Mouse (Mus musculus) retina, adult 2 months (tissue): ENCODE results near the gene Hist1h2bc.
"Not testable (repeated sequence)": the region's sequence is repeated elsewhere in the genome, so short reads cannot be mapped to it uniquely, and the experiment has no call there.

ENCODE experiments used
- DNase-seq: peaks from one replicate; pipeline ENCODE4 v3.0.0-alpha.2; 2012; ENCODE audit warnings: low read depth, low spot score

Hist1h2bc gene

DNA sequence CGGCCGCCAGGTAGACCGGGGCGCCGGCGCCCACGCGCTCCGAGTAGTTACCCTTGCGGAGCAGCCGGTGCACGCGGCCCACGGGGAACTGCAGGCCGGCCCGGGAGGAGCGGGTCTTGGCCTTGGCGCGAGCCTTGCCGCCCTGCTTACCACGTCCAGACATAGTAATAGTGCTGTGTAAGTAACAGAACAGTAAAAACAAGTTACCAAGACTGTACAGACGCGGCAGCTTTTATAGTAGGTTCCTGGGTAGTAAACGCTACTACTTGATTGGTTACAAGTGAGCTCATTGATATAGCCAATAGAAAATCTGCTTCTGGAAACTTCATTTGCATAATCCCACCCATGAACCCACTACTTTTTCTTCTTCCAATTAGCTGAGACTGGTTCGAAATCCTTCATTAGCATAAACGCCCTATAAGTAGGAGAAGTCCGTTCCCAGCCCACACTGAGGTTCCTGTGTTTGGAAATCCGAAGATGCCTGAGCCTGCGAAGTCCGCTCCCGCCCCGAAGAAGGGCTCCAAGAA, at the start of gene Hist1h2bc, which contains the start of gene Hist1h2ac:
Gene Hist1h2bc, plus strand, starts transcription at position 445 of the 527 bp plus-strand sequence.
Gene Hist1h2ac, minus strand, starts transcription at position 194 of the 527 bp plus-strand sequence.
- DNase-seq: peak; percentile 97

DNA sequence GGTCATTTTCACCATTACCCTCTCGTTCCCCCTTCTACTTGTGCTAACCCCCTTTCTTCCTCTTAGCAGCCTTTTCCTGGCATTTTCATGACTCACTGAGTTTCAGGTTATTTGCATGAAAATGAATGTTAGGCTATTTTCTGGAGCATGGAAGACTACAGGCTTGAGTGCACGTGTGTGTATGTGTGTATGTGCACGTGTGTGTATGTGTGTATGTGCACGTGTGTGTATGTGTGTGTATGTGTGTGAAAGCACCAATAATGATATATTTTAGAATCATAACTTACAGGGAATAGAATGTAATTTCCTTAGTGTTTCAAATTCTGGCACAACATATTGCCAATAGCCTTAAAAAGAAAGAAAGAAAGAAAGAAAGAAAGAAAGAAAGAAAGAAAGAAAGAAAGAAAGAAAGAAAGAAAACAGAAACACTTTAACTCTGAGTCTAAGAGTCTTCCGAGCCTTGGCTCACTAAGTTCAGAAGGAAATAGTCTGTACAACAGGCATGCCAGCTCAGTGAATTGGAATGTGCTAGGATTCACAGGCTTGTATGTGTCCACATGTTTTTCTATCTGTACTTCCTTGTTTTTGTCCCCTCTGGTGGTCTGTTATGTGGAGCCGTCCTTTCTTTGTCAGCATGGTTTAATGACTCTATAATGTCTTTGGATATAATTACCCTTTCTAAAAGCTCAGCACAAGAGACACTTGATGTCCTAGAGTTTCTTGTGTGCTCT, 24.2 kb upstream of the Hist1h2bc start:
- DNase-seq: no peak

GRCm38 (mm10) chr13:23662536-23662935, 21.5 kb upstream of the Hist1h2bc start:
- no peak for DNase-seq

DNA sequence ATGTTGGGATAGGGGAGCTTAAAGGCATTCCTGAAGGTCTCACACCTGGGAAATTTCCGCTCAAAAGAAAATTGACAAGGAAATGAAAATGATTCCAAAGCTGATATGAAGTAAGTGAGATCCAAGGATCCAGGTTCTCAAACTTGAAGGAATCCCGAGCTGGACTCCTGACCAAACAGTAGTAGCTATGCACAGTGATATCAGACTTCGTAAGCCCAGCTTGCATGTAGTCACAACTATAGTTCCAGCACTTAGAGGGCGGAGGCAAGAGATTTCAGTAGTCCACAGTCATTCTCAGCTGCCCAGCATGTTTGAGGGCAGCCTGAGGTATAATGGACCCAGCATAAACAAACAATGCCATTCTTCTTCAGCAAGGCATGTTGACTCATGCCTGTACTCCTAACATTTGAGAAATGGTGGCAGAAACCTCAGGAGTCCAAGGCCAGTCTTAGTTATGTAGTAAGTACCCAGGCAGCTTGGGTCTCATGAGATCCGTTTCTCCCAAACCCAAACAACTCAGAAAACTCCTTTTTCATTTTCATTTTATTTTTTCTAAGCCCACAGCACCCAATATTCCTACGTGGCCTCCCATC, 1.9 kb upstream of the Hist1h2bc start:
- DNase-seq: no peak

- DNase-seq: no peak
Measured at GRCm38 (mm10) chr13:23682623-23682946, 1.4 kb upstream of the Hist1h2bc start.

GRCm38 (mm10) chr13:23682947-23683754, 848 bp upstream of the Hist1h2bc start:
- not testable (repeated sequence) for DNase-seq

DNA sequence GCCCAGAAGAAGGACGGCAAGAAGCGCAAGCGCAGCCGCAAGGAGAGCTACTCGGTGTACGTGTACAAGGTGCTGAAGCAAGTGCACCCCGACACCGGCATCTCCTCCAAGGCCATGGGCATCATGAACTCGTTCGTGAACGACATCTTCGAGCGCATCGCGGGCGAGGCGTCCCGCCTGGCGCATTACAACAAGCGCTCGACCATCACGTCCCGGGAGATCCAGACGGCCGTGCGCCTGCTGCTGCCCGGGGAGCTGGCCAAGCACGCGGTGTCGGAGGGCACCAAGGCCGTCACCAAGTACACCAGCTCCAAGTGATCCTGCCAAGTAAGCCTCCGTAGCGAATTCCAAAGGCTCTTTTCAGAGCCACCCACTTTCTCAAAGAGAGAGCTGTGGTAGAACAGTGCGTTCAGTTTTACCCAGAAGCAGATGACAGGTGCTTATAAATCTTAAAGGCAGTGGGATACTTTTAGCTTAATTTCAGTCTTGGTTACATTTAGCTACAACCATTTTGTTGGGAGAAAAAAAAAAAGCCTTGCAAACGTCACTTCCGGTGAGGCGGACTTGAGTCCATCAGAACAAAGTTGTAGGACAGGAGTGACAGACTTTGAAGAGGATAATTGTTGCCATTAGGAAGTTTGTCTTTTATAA, 421 bp downstream of the Hist1h2bc start:
- peak; percentile 57 for DNase-seq

DNA sequence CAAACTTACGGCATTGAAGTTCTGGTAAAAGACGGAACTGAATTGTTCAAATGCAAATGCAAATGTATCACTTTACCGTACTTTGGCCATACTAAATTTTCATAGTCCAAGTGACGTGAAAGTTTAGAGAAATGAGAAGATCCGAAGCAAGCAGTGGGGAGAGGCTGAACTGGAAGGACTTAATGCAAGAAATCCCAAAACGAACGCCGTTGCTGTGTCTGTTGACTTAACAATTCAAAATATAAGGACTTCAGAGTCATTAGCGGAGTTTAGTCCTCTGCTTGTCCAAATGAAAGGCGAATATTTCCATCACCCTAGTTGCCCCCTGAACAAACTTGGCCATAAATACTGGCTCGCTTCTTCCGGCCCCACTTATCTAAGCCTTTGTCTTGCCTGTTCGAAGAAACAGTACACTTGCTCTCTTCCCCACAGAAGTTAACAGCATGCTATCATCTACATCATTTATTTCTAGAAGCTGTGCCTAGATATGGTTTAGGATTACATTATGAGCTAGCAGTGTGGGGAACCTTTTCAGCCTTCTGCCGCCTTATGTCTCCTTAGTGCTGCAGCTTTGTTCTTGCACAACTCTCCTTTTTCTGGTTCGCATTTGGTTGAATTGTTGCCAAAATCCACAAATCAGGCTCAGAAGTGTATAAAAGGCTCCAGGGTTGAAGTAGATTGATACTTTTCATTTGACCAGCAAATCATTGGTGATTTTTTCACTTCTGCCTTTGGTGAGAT, 1.3 kb downstream of the Hist1h2bc start:
- DNase-seq: no peak

GRCm38 (mm10) chr13:23685966-23686365, 2.0 kb downstream of the Hist1h2bc start:
- DNase-seq: no peak

DNA sequence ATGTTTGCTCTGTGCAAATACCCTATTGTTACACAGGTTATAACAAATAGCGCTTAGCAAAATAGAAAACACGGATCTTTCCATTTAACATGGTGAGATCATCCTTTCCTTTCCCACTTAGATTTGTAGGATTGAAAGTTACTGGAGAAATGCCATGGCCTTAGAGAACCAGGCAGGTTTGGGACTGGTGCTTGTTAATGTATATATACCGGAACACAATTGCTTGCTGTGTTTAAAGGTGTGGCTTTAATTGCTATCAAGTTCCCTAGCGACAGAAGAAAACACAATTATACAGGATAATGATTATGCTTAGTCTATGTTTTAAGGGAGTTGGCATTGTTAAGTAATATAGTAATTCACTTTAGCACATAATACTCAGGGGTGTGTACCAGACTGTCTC, 3.2 kb downstream of the Hist1h2bc start:
- no peak for DNase-seq

- no peak for DNase-seq
Measured at GRCm38 (mm10) chr13:23687907-23688306, 3.9 kb downstream of the Hist1h2bc start.

DNA sequence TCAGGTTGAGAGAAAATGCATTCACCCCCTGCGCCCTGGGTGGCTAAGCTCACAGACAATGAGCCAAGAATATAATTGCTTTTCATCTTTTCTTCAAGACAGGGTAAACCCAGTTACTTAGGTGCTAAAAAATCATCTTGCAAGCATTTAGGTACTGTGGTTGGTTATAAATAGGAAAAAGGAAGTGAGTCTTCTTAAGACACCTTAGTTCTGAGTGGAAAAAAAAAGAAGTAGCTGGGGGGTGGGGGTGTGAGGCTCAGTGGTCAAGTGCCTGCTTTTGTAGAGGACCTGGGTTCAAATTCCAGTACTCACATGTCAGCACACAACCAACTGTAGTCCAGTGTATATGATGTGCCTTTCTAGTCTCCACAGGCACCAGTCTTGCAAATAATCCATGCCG, 5.0 kb downstream of the Hist1h2bc start:
- no peak for DNase-seq

GRCm38 (mm10) chr13:23689459-23689858, 5.5 kb downstream of the Hist1h2bc start:
- DNase-seq: no peak

DNA sequence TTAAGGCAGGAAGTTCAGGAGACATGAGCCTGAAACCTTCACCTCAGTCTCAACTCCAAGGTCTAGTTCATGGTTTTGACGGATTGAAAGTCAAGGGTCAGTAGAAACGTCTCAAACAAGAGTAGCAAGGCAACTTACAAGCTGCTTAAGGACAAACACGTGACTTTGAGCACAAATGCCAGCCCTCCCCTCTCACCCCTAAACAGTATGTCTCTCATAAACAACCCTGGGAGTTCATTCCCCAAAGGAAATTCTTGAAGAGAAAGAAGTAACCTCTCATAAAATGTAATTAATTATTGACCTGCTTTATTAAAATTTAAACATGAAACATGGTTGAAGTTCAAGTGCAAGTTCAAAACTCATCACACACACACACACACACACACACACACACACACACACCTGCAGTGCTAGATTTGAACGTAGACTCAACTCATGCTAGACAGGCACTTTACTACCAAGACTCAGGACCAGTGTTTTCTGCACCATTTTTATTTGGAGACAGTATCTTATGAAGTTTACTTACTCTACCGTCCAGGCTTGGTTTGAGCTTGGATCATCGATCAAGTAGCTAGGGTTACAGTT, 9.9 kb downstream of the Hist1h2bc start:
- DNase-seq: no peak

GRCm38 (mm10) chr13:23694956-23695355, 11.0 kb downstream of the Hist1h2bc start:
- DNase-seq: no peak

GRCm38 (mm10) chr13:23695514-23695913, 11.5 kb downstream of the Hist1h2bc start, which contains the start of gene Hist1h1t:
Hist1h1t (plus strand) TSS chr13:23695814.
- DNase-seq: no peak

- DNase-seq: no peak
Measured at GRCm38 (mm10) chr13:23696061-23696474, 12.1 kb downstream of the Hist1h2bc start.

DNA sequence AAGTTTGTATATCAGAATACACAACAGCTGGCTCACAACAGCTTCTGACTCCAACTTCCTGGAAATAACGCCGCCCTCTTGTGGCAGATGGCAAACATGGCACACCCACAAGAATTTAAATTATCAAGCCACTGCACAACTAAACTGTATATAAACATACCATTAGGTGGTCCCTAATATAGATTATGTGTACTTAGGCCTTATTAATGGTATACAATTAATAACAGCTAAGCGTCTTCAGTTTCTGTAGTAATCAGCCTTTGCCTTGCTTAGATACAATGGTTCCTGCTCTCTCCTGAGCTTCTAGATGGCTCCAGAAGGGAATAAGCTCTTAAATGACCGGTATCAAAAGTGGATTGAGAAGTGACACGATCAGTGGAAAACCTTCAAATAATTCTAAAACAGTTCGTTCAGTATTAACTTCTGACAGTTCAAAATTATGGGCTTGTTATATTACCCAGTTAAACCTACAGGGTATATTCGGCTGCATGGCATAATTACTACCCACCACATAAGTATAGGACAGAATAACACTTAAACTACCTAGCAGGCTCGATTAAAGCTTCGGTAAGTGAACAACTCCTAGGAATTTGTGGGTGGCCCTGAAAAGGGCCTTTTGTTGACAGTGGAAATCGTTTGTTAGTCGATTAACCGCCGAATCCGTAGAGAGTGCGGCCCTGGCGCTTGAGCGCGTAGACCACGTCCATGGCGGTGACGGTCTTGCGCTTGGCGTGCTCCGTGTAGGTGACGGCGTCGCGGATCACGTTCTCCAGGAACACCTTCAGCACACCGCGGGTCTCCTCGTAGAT, 13.7 kb downstream of the Hist1h2bc start:
- no peak for DNase-seq

DNA sequence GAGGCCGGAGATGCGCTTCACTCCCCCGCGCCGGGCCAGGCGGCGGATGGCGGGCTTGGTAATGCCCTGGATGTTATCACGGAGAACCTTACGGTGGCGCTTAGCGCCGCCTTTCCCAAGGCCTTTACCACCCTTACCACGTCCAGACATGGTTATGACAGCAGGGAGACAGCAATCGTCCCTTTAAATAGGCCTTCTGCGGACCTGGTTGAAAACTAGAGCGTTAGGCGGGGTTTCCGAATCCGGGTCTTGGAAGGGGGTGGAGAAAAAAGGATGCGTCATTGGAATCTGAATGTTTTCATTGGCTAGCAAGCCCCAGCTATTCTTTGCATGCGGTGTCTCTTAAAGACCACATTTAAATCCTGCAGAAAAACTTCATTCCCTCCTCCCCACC, 14.3 kb downstream of the Hist1h2bc start, which contains the start of gene Hist1h4c:
Gene Hist1h4c, minus strand, starts transcription at position 155 of the 394 bp plus-strand sequence.
- DNase-seq: peak; percentile 100

- DNase-seq: peak; percentile 79
Measured at GRCm38 (mm10) chr13:23698996-23699395, 15.0 kb downstream of the Hist1h2bc start.
